27 mouse cellular contexts compared by ENCODE assay signal in the genomic region with DNA sequence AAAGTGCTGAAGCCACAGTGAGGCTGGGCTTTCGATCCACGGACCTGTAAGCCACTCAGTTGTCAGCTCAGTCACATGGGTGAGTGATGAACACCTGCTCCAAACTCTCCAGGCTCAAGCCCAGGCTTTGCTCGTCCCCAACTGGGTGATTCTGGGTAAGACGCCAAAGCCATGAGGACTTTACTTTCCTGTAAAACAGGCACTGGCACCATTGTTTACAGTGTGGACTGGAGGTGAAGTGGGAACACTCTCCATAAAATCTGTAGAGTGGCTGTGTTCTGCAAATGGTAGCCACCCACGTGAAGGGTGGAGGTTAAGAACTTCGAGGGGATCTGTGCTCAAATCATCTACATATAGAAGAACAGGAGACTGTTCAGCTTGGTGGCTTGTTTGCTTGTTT. TPM values are rescaled to one million over a fixed set of nuclear protein-coding genes. Genes with fewer than 3 reads are reported as not detected.
DNase-seq lines count a peak whose midpoint lies in the region; ATAC-seq and TF ChIP-seq lines count a peak whose summit lies in the region.
"Had no signal": no experiment of that assay in that cellular context is flagged by ENCODE, and none has a peak within 500 bp of the region (broad histone marks: within the 10 kb centered on the region; RNA-seq: fewer than 3 reads in every experiment).

No protein-coding gene starts in this region.

- no peak overlapping the region for H3K9ac ChIP-seq in lung, postnatal 0 days (replicated peaks; ENCODE audit: low read depth)
- H3K9ac ChIP-seq: embryonic facial prominence, embryonic 12.5 days; forebrain, embryonic 13.5 days; forebrain, embryonic 15.5 days had no signal

- H3K4me1 ChIP-seq in lung, postnatal 0 days (ENCODE audit: insufficient read depth, low read depth, low read length), result peaks cover 17% of the 10 kb centered on the region; the same call in 1 of the 2 replicates
- H3K4me1 ChIP-seq in lung, adult 2 months (ENCODE audit: control insufficient read depth, insufficient read depth, low read length), result peaks cover 6% of the 10 kb centered on the region

- ATAC-seq in lung, postnatal 0 days, result peak; percentile 25; the same call in 1 of the 2 replicates
- ATAC-seq: activated CD4-positive, CD25-positive, alpha-beta regulatory T cell, adult 4 months; CD4-positive, CD25-positive, alpha-beta regulatory T cell, adult 4 months; forebrain, embryonic 13.5 days; forebrain, embryonic 15.5 days; Patski had no signal

- no peak overlapping the region for H3K4me2 ChIP-seq in lung, postnatal 0 days (replicated peaks; ENCODE audit: low read depth, low read length)
- H3K4me2 ChIP-seq: embryonic facial prominence, embryonic 12.5 days; forebrain, embryonic 13.5 days; forebrain, embryonic 15.5 days had no signal

- 46% methylated on average over 6 of the region's 6 CpGs for WGBS in lung, postnatal 0 days
- 69% methylated on average over 6 of the region's 6 CpGs for WGBS in lung, adult 2 months

- H3K27me3 ChIP-seq in lung, postnatal 0 days (replicated peaks; ENCODE audit: insufficient read depth, low read length), result no peaks in the 10 kb centered on the region
- H3K27me3 ChIP-seq: CH12.LX; embryonic facial prominence, embryonic 12.5 days; forebrain, embryonic 15.5 days; Patski had no signal

- TF ChIP-seq EP300 in lung, postnatal 0 days (IDR thresholded peaks at IDR 0.05), result no peak

- no peak for TF ChIP-seq CTCF in lung, postnatal 0 days (IDR thresholded peaks at IDR 0.05)
- TF ChIP-seq CTCF in lung, adult 2 months (IDR thresholded peaks at IDR 0.05; ENCODE audit: insufficient read depth, low read length), result no peak

- no peaks in the 10 kb centered on the region for H3K36me3 ChIP-seq in lung, postnatal 0 days (ENCODE audit: insufficient read depth, low read length)
- H3K36me3 ChIP-seq: embryonic facial prominence, embryonic 10.5 days; embryonic facial prominence, embryonic 12.5 days; forebrain, embryonic 15.5 days; G1E had no signal

- no peak overlapping the region for H3K4me3 ChIP-seq in lung, postnatal 0 days (ENCODE audit: low read depth, low read length)
- H3K4me3 ChIP-seq in lung, adult 2 months (replicated peaks; ENCODE audit: extremely low read depth, low read depth, low read length), result no peak overlapping the region
- H3K4me3 ChIP-seq: embryonic facial prominence, embryonic 10.5 days; embryonic facial prominence, embryonic 12.5 days; forebrain, embryonic 13.5 days; forebrain, embryonic 15.5 days had no signal

- no peak for TF ChIP-seq POLR2A in lung, adult 2 months (IDR thresholded peaks at IDR 0.05; ENCODE audit: borderline replicate concordance, extremely low read depth, low read depth, low read length)

- H3K9me3 ChIP-seq in lung, postnatal 0 days (ENCODE audit: low read length), result no peaks in the 10 kb centered on the region
- H3K9me3 ChIP-seq: embryonic facial prominence, embryonic 10.5 days; embryonic facial prominence, embryonic 12.5 days; forebrain, embryonic 13.5 days; forebrain, embryonic 15.5 days had no signal

- peak; percentile 29 for DNase-seq in heart, adult 11 months
- no peak for DNase-seq in heart, postnatal 4 days
- DNase-seq in lung, postnatal 0 days (ENCODE audit: low spot score), result peak; percentile 47
- no peak for DNase-seq in lung, postnatal 14 days
- DNase-seq in lung, postnatal 36 days, result peak; percentile 55
- DNase-seq in lung, adult 2 months, result no peak
- DNase-seq: adrenal gland, adult 8-10 months; adrenal gland, postnatal 14 days; adrenal gland, postnatal 36 days; B cell, adult 2 months; cerebellum, adult 11-12 months; cerebellum, adult 2 months; cerebellum, adult 9-10 months; cerebellum, postnatal 10 days; cerebellum, postnatal 25 days had no signal

- H3K27ac ChIP-seq in lung, postnatal 0 days (ENCODE audit: low read length), result no peak overlapping the region
- H3K27ac ChIP-seq: embryonic facial prominence, embryonic 10.5 days; embryonic facial prominence, embryonic 12.5 days; forebrain, embryonic 13.5 days; forebrain, embryonic 15.5 days had no signal

RNA-seq across cellular contexts. Expression of a gene that starts 23.2 kb away (rescaled TPM):
- total RNA-seq in heart, postnatal 4 days (2021), result not detected
- 0.18 TPM in 2 replicates for polyA plus RNA-seq in lung, postnatal 0 days (2015; fragmentation: Nextera tagmentation; extraction: Ambion mirVana)
- not detected in 2 replicates for polyA plus RNA-seq in lung, adult 2 months (2012; rRNA removed)
- total RNA-seq: adrenal gland, adult 18-20 months; adrenal gland, adult 8-10 months; adrenal gland, postnatal 14 days; adrenal gland, postnatal 36 days; CH12.LX; G1E had no signal
- polyA plus RNA-seq: activated CD4-positive, CD25-positive, alpha-beta regulatory T cell, adult 4 months; CD4-positive, CD25-positive, alpha-beta regulatory T cell, adult 4 months; cortical plate, adult 2 months; embryonic facial prominence, embryonic 12.5 days; embryonic facial prominence, embryonic 14.5 days; forebrain, embryonic 13.5 days; forebrain, embryonic 15.5 days; G1E had no signal

Comparison
In these comparisons a context has a peak if more than half of its experiments do, and no peak if none do; other contexts are left out.
1. DNase-seq: peak in heart, adult 11 months (single experiment), lung, postnatal 0 days (single experiment) and lung, postnatal 36 days (single experiment); none in heart, postnatal 4 days (single experiment), lung, postnatal 14 days (single experiment) and lung, adult 2 months (single experiment).